Mouse (Mus musculus) kidney, adult 2 months (tissue): ENCODE measurements around the gene Hist2h2ac.
"Not testable (repeated sequence)": the region's sequence is repeated elsewhere in the genome, so short reads cannot be mapped to it uniquely, and the experiment has no call there.

Experiments used
- CTCF ChIP-seq: fragments of 200-500 bp; conservative IDR thresholded peaks from 2 replicates; pipeline ENCODE4 v1.5.1; 2011; ENCODE audit warnings: low read depth, mild to moderate bottlenecking, control low read depth, low read length, moderate library complexity, mixed read lengths; ENCODE audit not compliant: insufficient read depth, insufficient read length
- POLR2A ChIP-seq: fragments of 200-500 bp; IDR thresholded peaks from one replicate; pipeline ENCODE4 v1.6.1; 2011; ENCODE audit warnings: low read depth, low read length, control low read depth

DNA sequence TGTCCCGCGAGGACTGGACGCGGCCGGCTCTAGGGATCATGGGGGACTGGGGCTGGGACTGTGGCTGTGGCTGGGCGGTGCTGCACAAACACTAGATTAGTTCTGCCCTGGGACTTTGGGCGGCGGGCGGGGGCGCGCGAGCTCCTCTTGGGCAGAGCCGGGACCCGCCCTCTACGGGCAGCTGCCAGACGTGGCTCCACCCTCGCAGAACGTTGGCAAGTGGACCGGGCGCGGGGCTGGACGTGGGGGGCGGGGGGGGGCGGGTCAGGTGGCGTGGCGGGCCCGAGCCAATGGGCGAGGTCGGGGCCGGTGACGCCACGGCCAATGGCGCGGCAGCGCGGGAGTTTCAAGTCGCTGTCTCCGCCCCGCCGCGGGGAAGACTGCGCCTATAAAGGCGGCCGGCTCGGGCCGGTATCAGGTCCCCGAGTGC is 25.8 kb upstream of the Hist2h2ac start, which contains the start of gene Hist2h3c1:
- TF ChIP-seq CTCF, POLR2A: not testable (repeated sequence)
